Mouse (Mus musculus) heart, postnatal 0 days (tissue): Measurements from ENCODE around the gene Prg2.

Experiments
- CTCF ChIP-seq: IDR thresholded peaks from 2 replicates; pipeline ENCODE4 v1.5.1; 2016; ENCODE audit warnings: antibody characterized with exemption, control low read depth, low read depth
- EP300 ChIP-seq: IDR thresholded peaks from 2 replicates; pipeline ENCODE4 v1.6.1; 2016; ENCODE audit warnings: antibody characterized with exemption, low read depth

DNA sequence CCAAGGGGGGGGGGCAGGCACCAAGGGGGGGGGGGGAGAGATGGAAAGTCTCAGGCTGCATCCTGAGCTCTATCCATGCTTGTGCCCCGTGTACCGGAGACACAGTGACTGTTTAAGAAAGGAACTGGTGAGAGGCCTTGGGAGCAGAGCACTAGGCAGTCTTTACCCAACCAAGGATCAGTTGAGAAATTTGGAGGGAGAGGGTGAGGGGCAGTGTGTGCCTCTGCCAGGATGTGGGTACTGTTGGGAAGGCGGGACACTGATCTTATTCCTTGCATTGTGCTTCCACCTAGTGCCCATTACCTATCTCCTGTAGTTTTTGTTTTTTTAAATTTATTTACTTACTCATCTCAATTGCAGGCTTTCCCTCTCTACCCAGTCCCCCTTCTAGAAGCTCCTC lies 45.9 kb downstream of the Prg2 start:
- TF ChIP-seq CTCF (no peak), EP300 (no peak)
